Mouse (Mus musculus) retina, postnatal 7 days (tissue): ENCODE measurements around the gene Cbx4.

Experiments
- DNase-seq: peaks from one replicate; pipeline ENCODE4 v3.0.0-alpha.2; 2012; ENCODE audit warnings: low read depth, low spot score

Gene Cbx4

DNA sequence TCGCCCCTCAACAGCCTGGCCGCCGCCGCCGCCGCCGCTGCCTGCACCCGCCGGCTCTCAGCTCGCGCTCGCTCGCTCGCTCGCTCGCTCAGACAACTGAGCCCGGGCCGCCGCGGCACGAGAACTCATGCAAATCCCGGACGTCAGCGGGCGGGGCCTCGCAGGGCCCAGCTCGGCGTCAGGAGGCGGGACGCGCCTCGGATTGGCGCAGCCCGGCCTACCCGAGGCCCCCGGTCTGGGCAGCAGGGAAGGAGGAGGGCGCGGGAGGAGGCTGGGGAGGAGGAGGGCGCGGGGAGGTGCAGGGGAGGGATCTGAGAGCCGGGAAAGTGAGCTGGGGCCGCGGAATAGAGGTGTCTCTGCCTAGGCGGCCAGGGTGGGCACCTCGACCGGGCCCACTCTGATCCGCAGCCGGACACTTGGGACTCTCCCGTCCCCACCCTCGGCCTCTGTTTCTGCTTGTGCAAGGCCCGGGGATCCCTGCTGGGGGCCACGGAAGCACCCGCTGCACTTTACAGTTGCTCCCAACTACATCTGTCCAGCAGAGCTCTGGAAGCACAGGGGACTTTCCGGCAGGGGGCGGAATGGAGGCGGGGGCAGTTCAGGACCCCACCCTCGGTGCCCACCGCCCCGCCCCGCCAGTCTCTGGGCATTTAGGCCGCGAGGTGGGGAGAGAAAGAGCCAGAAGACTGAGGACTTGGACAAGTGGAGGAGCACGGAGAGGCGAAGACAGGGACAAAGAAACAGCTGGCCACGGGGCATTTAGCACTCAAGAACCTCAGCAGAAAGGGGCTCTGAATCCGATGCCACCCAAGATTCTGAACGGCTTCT lies at the start of gene Cbx4:
Cbx4 (minus strand) TSS at position 78 of the 828 bp plus-strand sequence.
- peak; percentile 92 for DNase-seq

DNA sequence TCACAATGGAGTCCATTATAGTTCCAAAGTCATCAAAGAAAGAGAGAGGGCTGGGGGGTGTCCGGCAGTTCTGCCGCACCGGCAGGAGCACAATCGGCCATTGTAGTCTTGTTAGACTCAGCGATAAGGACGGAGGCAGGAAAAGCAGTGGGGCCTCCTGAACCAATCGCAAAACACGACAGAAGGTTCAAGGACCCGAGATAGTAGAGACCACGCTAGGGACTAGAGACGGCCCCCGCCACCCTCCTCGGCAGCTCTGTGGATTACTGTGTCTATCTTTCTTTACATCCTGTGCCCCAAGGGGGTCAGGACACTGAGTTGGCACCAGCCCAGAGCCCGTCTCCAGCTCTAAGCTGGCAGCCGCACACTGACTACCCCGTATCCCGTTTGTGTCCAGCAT lies 48.6 kb upstream of the Cbx4 start:
- no peak for DNase-seq

DNA sequence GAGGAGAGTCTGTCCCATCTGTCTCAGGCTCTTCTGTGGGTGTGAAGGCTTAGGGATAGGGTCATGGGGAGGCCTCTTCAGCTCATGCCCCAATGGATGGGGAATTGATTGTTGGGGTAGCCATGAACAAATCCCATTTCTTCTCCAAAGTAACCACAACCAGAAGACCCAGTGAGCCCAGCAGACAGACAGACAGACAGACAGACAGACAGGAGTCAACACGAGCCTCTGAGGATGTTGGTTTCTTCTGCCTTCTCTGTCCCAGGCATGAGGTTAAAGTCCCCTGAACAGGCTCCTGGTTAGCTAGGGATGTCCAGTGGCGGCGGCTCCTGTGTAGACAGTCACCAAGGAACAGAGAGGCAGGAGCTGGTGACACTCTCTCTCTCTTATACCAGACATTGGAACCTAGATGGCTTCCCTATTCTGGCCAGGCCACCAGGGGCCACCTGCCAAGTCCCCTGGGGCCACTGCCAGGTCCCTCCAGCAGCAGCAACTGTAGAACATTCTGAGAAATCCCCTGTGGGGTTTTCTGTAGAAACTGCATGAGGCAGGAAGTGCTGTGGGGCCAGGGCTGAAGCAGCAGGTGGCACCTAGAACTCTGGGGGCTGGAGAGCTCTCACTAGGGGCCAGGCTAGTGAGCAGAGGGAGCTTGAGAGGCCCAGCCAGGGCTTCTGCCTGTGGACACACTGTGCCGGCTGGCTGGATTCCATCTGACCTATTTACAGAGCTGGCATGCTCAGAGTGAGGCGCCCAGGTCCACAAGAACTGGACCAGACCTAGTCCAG lies 47.6 kb upstream of the Cbx4 start:
- no peak for DNase-seq

DNA sequence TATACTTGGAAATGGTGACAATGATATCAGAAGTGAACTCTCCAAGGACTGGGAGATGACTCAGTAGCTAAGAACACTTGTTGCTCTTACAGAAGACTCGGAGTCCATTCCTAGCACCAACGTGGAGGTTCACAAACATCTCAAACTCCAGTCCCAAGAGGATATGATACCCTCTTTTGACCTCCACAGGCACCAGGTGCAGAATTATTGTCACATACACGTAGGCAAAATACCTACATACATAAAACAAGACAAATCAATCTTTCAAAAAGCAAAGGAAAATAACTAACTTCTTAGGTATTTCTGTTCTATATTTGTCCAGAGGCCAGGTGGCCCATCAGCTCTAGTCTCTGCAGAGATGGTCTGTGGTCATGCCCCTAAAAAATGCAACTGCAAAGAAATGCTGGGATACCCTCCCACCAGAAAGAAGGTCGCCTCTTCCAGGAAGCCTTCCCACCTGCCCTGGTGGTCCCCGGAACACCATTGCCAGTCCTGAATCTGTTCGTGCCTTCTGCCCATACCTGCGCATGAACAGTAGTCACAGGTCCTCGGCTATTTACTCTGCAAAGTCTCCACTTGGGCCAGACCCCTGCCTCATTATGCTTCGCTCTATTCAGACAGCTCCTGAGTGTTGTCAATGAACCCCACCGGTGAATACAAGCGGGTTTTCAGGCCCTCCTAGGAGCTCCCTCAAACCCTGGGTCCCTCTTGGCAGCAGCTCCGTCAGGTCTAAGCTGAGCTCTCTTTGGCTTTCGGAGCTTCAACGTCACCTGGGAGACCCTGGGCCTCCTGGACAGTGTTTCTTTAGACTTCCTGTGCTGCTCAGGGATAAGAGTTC lies 46.4 kb upstream of the Cbx4 start:
- DNase-seq: no peak

DNA sequence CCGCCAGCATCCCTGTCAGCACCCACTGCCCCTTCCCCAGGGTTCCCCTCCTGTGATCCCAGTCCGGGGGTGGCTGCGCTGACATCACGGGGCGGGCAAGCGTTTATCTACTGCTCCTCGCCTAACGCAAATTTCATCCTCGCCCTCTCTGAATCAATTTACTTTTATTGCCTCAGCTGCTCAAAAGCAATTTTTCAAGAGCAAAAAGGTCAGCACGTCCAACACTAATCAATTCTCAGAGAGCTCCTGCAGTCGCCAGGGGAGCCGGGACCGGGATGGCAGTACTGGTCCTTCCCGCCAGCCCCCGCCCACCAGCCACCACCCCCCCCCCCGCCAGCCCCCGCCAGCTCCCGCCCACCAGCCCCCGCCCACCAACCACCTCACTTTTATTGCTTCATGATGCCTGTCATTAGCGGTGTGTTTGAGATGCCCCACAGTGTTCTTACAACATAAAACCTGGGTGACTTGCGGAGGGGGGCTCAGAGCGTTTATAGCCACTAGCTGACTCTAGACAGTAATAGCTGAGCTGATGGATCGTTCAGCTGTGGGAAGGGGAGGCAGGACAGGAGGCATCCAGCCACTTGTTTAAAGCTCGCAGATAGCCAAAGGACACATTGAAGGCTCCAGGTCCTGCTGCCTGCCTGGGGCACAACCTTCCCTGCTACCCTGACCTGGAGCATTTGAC lies 44.2 kb upstream of the Cbx4 start:
- no peak for DNase-seq

DNA sequence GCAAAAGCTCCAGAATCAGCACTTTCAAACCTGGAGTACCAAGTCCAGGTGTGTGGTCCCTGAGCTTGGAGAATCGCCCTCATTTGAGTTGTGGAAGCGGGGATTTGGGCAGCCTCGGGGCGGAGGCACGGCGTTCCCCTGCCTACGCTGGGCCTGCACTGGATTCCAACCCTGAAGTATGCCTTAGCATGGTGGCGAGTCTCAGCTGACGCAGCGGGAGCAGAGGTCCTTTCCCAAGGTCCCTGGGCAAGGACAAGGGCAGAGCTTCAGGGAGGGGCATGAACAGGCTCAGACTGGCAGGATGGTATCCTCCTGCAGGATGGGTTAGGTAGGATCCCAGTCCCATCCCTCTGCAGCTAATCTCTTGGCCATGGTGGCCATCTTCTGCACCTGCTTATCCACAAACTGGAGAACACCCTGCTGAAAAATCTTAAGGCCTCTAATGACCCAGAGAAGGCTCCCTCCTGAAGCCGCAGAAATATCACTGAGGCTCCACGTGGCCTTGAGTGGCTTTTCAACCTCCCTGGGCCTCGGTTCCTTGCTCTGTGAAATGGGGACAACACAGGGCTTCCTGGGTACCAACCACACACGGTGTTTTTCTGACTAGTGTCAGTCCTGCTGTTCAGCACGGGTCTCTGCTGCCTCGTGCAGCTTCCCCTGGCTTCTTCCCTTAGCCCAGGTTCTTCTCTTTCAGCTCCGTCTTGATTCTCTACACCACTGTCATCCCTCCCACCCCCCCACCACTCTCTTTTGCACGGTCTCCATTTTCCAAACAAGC lies 43.4 kb upstream of the Cbx4 start:
- no peak for DNase-seq

DNA sequence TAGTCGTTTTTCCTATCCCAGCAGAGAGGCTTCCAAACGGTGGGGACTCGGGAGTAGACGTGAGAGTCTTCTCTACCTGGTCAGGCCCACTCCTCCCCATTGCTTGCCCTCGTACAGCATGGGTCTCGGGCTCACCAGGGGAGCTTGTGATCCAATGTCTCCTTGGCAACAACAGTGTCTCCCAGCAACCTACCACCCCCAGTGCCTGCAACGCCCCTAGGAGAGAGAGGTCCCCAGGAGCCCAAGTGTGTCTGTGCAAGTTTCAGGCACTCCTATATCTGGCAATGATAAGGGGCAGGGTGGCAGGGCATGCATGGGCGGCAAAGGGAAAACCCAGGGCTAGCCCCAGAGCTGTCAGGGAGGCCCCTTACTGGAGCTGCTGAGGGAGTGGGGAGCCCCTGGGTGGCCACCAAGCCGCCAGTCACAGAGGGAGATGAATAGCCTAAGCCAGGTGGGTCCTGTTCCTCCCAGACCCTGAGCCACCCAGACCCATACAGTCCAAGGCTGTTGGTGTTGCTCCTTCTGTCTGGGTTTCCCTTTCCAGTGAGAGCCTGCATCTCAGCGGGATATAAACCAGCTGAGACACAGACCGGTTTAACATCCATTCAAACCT lies 42.8 kb upstream of the Cbx4 start:
- DNase-seq: no peak

DNA sequence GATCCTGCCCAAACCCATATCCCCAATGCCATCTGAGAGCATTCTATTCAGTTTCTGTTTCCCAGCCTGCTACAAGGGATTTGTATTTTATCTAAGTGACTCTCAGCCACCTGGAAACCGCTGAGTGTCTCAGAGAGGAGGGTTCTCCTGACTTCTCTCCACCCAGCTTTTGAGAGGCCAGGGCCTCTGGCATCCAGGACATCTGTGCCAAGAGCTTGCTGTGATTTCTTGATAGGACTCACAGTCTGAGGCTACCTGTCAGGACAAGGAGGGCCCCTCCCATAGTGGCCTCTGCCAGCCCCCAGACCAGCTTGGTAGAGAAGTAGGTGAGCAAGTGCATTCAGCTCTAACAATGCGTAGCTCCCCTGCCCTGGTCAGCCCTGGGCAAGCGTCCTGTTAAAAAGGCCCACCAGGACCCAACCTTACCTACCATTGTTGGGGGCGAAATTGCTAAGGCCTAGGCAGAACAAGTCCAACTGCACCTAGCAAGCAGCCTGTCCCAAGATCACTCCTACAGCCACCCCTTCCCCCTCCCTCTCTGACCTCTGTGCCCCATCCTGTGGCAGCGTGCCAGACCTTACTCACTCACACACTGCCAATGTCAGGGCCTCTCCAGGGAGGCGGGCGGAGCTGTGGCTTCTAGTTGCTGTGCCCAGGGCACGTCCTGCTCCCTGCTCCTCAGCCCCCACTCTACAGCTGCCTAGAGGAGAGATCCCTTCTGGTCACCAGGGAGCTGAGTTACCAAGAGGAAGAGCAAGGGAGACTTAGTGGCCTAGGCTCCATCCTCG lies 41.9 kb upstream of the Cbx4 start:
- no peak for DNase-seq

DNA sequence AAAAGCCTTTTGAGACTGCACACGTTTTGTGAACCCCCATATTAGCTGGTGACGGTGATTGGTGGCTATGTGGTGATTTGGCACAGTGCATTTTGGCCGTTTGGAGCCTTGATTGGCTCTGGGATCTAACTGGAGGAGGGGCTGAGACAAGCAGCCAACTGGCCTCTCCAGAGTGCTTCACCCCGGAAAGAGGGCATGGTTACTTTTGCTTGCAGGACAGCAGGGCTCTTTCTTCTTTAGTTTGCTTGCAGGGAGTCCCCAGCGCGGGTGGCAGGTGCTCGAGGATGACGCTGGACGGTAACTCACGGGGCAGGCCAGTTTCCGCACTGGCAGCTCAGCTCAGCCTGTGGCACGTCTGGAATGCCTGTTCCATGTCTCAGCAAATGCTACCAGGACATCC lies 41.1 kb upstream of the Cbx4 start:
- no peak for DNase-seq

DNA sequence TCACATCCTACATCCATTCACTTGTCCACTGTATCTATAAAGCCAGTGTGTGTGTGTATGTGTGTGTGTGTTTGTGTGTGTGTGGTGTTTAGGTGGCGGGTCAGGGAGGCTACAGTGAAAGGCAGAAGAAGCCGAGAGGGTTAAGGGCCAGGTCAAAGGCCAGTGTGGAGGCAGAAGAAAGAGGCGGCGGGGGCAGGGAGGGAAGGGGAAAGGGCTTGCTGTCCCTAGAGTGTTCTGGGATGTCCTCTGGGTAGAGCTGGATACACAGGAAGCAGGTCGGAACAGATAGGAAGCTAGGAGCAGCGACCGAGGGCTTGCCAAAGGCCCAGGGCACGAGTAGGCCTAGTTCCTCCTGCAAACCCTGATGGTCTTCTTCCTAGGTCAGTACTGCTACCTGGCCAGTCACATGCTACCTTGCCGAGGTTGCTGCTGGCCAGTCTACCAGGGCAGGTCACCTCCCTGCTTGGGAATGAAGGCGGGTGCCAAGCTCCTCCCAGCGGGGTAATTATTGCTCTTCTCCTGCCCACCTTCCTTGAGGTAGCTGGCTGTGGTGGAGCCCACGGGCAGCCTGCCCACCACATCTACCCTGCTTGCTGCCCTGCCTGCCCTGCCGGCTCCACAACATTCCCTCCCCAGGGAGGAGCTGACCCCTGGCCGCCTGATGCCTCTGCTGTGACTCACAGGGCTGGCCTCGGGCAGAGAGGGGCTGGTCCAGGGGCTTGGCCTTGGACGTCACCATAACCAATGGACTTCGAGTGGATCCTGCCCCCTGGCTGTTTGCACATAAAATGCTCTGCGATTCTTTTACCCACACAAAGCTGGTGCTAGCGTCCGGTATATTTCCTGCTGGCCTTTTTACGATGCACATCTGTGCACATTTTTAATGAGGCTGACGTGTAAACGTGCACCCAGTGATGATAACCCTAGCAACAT lies 40.2 kb upstream of the Cbx4 start:
- no peak for DNase-seq

DNA sequence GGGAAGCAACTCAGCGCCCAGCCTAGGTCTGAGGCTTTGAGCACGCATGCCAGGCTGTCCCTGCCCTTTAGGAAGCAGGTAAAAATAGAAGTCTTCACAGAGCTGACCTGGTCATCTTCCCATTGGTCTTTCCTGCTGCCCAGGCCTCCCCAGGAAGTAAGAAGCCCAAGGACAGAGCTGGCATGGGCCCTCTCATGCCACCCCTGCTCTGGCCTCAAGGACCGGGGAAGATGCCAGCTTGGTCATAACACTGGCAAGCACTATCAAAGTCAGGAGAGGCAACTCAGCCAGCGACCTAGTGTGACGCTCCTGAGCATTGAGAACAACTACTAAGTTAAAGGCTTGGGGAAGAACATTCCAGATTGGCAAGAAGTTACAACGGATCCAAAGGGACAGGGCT lies 38.5 kb upstream of the Cbx4 start:
- no peak for DNase-seq

DNA sequence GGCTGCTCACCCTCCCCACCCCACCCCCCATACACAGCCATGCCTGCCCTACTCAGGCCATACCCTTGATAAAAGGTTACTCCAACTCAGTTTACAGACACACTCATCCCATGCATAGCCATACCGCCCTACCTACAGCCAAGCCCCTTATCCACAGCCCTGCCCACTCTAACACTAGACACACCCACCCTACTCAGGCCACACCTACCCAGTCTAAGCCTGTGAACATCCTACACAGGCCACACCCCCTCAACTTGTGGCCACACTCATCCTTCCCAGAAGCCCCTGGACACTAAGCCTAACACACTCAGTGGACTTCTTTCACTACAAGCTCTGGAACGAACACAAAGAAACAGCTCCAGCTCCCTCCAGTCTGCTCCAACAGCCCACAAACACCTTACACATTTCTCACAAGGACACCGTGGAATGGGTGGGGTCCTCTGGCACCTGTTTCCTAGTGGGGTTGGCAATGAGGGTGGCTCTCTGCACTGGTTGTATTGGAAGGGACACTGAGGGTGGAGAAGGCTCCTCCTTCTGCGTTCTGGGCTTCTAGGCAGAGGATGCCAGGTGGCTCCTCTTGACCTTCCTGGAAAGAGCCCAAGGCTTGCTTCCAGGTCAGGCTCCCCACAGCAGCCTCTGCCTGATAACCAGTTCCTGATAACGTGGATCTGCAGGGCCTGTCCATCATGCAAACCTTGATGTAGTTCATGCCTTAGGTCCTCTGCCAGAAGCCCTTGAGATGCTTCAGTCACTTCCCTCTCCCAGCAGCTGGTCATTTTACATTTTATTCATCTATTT lies 37.7 kb upstream of the Cbx4 start:
- DNase-seq: no peak

DNA sequence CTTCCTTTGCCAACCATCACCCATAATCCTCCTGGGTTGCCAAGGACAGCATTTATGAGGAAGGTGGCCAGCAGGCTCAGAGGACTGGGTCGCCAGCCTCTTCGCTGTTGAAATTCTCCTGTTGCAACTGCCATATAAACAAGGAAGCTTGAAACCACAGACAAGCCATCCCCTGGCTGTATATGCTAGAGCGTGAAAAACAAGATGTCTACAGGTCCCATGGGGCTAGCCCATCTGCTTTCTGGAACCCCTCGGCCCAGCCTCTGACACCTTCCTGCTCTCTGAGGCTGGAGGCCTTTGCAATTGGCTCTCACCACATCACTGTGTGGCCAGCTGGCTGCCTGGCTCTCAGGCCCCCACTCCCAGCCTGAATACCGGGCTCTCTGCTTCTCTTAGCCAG lies 36.4 kb upstream of the Cbx4 start:
- DNase-seq: no peak

DNA sequence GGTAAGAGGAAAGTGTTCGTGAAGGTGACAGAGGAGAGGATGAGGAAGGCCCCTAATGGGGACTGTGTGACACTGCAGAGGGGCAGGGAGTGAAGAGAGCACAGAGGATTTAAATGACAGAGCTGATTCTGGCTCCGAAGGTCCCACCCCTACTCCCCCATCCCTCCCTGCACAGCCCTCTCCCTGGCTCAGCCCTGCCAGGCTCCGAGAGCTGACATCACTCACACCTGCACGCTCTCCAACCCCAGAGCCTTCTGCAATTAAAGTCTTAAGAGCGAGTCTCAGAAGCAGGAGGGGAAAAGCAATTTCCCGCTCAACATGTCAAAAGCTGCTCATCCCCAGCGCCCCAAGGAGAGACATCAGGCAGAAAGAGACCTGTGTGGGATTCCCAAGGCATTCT lies 32.9 kb upstream of the Cbx4 start:
- no peak for DNase-seq

DNA sequence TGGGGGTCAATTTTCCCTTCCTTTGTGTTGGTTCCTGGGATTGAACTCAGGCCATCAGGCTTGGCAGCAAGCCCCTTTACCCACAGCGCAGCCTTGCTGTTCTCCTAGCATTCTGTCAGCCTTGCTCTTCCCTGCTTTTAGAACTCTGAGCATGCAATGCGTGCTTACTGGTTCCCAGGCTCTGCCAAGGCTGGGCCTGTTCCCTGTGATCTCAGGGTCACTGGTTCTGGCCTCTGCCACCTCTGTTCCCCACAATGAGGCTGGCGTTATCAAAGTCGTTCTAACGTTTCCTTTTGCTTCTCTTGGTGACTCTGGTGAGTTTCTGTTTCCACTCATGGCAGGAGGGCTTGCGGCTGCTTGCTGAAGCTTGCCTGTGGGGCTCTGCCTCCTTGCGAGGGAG lies 31.9 kb upstream of the Cbx4 start:
- DNase-seq: no peak

DNA sequence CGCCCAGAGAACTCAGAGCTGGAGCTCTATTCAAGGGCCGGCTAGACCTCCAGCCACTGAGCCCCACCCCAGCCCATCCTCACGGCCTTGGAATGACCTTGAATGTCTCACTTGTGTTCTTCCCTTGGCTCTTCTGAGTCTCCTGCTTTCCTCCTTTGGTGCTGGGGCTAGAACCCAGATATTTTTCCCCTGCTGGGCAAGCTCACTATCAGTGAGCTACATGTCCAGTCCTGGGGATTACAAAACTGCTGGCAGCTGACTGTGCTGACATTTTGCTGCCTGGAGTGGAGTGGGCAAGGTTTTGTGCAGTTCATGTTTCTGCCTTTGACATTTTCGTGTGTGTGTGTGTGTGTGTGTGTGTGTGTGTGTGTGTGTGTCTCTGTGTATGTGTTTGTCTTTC lies 31.0 kb upstream of the Cbx4 start:
- DNase-seq: no peak

DNA sequence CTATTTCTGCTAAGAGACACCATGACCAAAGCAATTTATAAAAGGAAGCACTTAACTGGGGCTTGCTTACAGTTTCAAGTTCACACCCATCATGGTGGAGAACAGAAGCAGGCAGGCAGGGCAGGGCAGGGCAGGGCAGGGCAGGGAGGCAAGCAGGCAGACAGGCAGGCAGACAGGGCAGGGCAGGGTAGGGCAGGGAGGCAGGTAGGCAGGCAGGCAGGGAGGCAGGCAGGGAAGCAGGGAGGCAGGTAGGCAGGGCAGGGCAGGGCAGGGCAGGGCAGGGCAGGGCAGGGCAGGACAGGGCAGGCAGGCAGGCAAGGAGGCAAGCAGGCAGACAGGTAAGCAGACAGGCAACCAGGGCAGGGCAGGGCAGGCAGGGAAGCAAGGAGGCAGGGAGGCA lies 26.7 kb upstream of the Cbx4 start:
- no peak for DNase-seq

DNA sequence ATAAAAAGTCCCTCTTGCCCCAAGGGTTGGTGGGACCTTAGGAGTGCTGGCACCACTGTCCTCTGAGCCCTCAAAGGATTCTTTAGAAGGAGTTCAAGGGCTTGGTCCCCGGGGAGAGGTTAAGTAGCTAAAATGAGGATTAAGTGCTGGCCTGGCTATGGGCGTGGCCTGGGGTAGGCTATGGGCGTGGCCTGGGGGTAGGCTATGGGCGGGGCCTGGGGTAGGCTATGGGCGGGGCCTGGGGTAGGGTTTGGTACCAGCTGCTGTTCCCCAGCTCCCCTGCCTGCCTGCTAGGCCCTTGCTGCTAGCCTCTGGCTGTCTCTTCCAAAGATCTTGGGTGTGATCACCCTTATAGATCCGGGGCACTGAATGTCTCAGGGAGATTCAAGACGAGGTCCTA lies 25.3 kb upstream of the Cbx4 start:
- DNase-seq: no peak
